Mouse (Mus musculus) CH12.LX (cell line): ENCODE results near the gene 9530053A07Rik. TPM values are rescaled to one million over a fixed set of nuclear protein-coding genes. Genes with fewer than 3 reads are reported as not detected.

ENCODE experiments used
- DNase-seq: peaks from one replicate; pipeline ENCODE4 v3.0.0-alpha.2; 2013; ENCODE audit errors: extremely low read depth
- H3K27ac ChIP-seq: 2 replicates; pipeline ENCODE4 v1.5.1; 2012; ENCODE audit warnings: low read depth, mild to moderate bottlenecking, control low read depth, moderate library complexity; ENCODE audit not compliant: insufficient read depth
- H3K27me3 ChIP-seq: replicated peaks from 2 replicates; pipeline ENCODE3; 2012; ENCODE audit warnings: inconsistent platforms
- H3K36me3 ChIP-seq, 2 experiments: replicated peaks in 1 of 2; 2 replicates each; pipeline versions ENCODE3 to v1.6.1; 2012; ENCODE audit warnings: inconsistent platforms in 1 of 2, low read length in 1 of 2, mild to moderate bottlenecking in 1 of 2, mixed read lengths in 1 of 2, moderate library complexity in 1 of 2; ENCODE audit not compliant: control insufficient read depth in 1 of 2, insufficient read depth in 1 of 2
- H3K4me1 ChIP-seq, 2 experiments: 2 replicates each; pipeline ENCODE4 v1.6.1; 2012; ENCODE audit warnings: inconsistent platforms in 1 of 2, moderate library complexity in 1 of 2; ENCODE audit not compliant: insufficient read depth in 2 of 2, control insufficient read depth in 1 of 2
- H3K4me2 ChIP-seq: 2 replicates; pipeline ENCODE4 v1.6.1; 2012; ENCODE audit warnings: low read depth, mild to moderate bottlenecking, control low read depth; ENCODE audit not compliant: poor library complexity, insufficient read depth, severe bottlenecking
- H3K4me3 ChIP-seq, 3 experiments: fragments of 150-350 bp in 1 of 3; sonication (generic) in 1 of 3; replicated peaks in 1 of 3; 2 replicates each; pipeline versions ENCODE3 to v1.5.1; 2011 to 2012; ENCODE audit warnings: low read depth in 2 of 3, low read length in 2 of 3, mild to moderate bottlenecking in 2 of 3, moderate library complexity in 2 of 3, control low read depth in 1 of 3, improper control_type of control experiment in 1 of 3, inconsistent platforms in 1 of 3, mixed read lengths in 1 of 3; ENCODE audit not compliant: poor library complexity in 1 of 3
- H3K79me2 ChIP-seq: replicated peaks from 2 replicates; pipeline ENCODE4 v1.6.1; 2012; ENCODE audit warnings: mild to moderate bottlenecking, moderate library complexity; ENCODE audit not compliant: control insufficient read depth, poor library complexity, insufficient read depth, severe bottlenecking; ENCODE audit errors: extremely low read depth
- H3K9ac ChIP-seq: 2 replicates; pipeline ENCODE4 v1.6.1; 2012; ENCODE audit warnings: low read depth, mild to moderate bottlenecking, control low read depth, moderate library complexity; ENCODE audit not compliant: insufficient read depth
- H3K9me3 ChIP-seq: replicated peaks from 2 replicates; pipeline ENCODE3; 2012; ENCODE audit warnings: low read length, inconsistent platforms, mixed read lengths
- BHLHE40 ChIP-seq: IDR thresholded peaks from 2 replicates; pipeline ENCODE4 v1.6.1; 2011; ENCODE audit warnings: mild to moderate bottlenecking, low read depth, low read length, improper control_type of control experiment
- CHD2 ChIP-seq: IDR thresholded peaks from 2 replicates; pipeline ENCODE4 v1.6.1; 2011; ENCODE audit warnings: low read length, improper control_type of control experiment
- CTCF ChIP-seq, 2 experiments: IDR thresholded peaks in 1 of 2; conservative IDR thresholded peaks in 1 of 2; 2 replicates each; pipeline ENCODE4 v1.5.1; 2011 to 2012; ENCODE audit warnings: low read depth in 2 of 2, low read length in 2 of 2, improper control_type of control experiment in 1 of 2, inconsistent platforms in 1 of 2, mild to moderate bottlenecking in 1 of 2, moderate library complexity in 1 of 2
- EP300 ChIP-seq: IDR thresholded peaks from 2 replicates; pipeline ENCODE4 v1.6.1; 2011; ENCODE audit warnings: low read length, improper control_type of control experiment
- GABPA ChIP-seq: IDR thresholded peaks from 2 replicates; pipeline ENCODE4 v1.6.1; 2012; ENCODE audit warnings: low read depth, low read length, improper control_type of control experiment, inconsistent platforms; ENCODE audit not compliant: insufficient replicate concordance
- HCFC1 ChIP-seq: IDR thresholded peaks from 2 replicates; pipeline ENCODE4 v1.6.1; 2012; ENCODE audit warnings: low read depth, mild to moderate bottlenecking, inconsistent platforms, low read length, improper control_type of control experiment
- JUND ChIP-seq: conservative IDR thresholded peaks from 2 replicates; pipeline ENCODE4 v1.6.1; 2011; ENCODE audit warnings: low read depth, low read length, improper control_type of control experiment
- KAT2A ChIP-seq: IDR thresholded peaks from 2 replicates; pipeline ENCODE4 v1.6.1; 2012; ENCODE audit warnings: low read length, improper control_type of control experiment, inconsistent platforms; ENCODE audit not compliant: insufficient replicate concordance
- MAFK ChIP-seq: IDR thresholded peaks from 2 replicates; pipeline ENCODE4 v1.6.1; 2011; ENCODE audit warnings: low read length, improper control_type of control experiment; ENCODE audit not compliant: insufficient replicate concordance
- NELFE ChIP-seq: IDR thresholded peaks from 2 replicates; pipeline ENCODE4 v1.6.1; 2011; ENCODE audit warnings: low read depth, low read length, improper control_type of control experiment
- POLR2A ChIP-seq: IDR thresholded peaks from 2 replicates; pipeline ENCODE4 v1.6.1; 2011; ENCODE audit warnings: low read depth, mild to moderate bottlenecking, improper control_type of control experiment, low read length
- POLR2AphosphoS2 ChIP-seq: IDR thresholded peaks from 2 replicates; pipeline ENCODE4 v1.6.1; 2011; ENCODE audit warnings: low read depth, low read length, improper control_type of control experiment
- RAD21 ChIP-seq: IDR thresholded peaks from 2 replicates; pipeline ENCODE4 v1.6.1; 2011; ENCODE audit warnings: low read depth, mild to moderate bottlenecking, low read length, improper control_type of control experiment, moderate library complexity
- RCOR1 ChIP-seq: conservative IDR thresholded peaks from 2 replicates; pipeline ENCODE4 v1.6.1; 2012; ENCODE audit warnings: low read depth, mild to moderate bottlenecking, inconsistent platforms, low read length, improper control_type of control experiment
- SIN3A ChIP-seq: IDR thresholded peaks from 2 replicates; pipeline ENCODE4 v1.6.1; 2012; ENCODE audit warnings: low read length, improper control_type of control experiment, inconsistent platforms
- SMC3 ChIP-seq: IDR thresholded peaks from 2 replicates; pipeline ENCODE4 v1.6.1; 2011; ENCODE audit warnings: low read depth, low read length, improper control_type of control experiment
- TBP ChIP-seq: conservative IDR thresholded peaks from 2 replicates; pipeline ENCODE4 v1.6.1; 2011; ENCODE audit warnings: low read depth, low read length, improper control_type of control experiment
- TCF12 ChIP-seq: IDR thresholded peaks from 2 replicates; pipeline ENCODE4 v1.6.1; 2014; ENCODE audit warnings: low read depth, mild to moderate bottlenecking, inconsistent platforms, low read length, improper control_type of control experiment
- USF1 ChIP-seq: IDR thresholded peaks from 2 replicates; pipeline ENCODE4 v1.6.1; 2014; ENCODE audit warnings: low read depth, mild to moderate bottlenecking, inconsistent platforms, low read length, improper control_type of control experiment
- USF2 ChIP-seq: conservative IDR thresholded peaks from 2 replicates; pipeline ENCODE4 v1.6.1; 2011; ENCODE audit warnings: low read depth, low read length, improper control_type of control experiment
- ZC3H11A ChIP-seq: IDR thresholded peaks from 2 replicates; pipeline ENCODE4 v1.6.1; 2012; ENCODE audit warnings: low read depth, mild to moderate bottlenecking, inconsistent platforms, low read length, improper control_type of control experiment
- dilution Hi-C: fragments of 300-500 bp; cut with MboI; formaldehyde crosslinking; loops from 2 replicates; pipeline ENCODE4 v1.14.3; 2020; ENCODE audit warnings: low sequenced_read_pairs; ENCODE audit not compliant: extremely low pct_unique_long_range_greater_than_20kb, extremely low pct_ligation_motif_present
- in situ Hi-C: fragments of 300-500 bp; cut with MboI; formaldehyde crosslinking; loops from 3 replicates; pipeline ENCODE4 v1.14.3; 2019; ENCODE audit warnings: low sequenced_read_pairs, low pct_ligation_motif_present, low pct_unique_long_range_greater_than_20kb, mixed read lengths
- polyA plus RNA-seq: library from polyadenylated mRNA; unstranded; fragments of >175 nt; gene quantifications from 2 replicates; pipeline ENCODE4 v1.2.1, GENCODE M21; 2012; ENCODE audit warnings: low read depth; ENCODE audit not compliant: insufficient read length
- total RNA-seq, 2 experiments: library from RNA; depleted of rRNA; stranded (reverse); fragments of 300-350 nt in 1 of 2; fragments of >200 nt in 1 of 2; gene quantifications; 2 replicates each; pipeline ENCODE4 v1.2.3; 2012 to 2014

Gene 9530053A07Rik
- total and polyA plus RNA-seq, 3 experiments: 0.03 to 0.64 (median 0.05) TPM

GRCm38 (mm10) chr7:28106241-28106640, 23.0 kb upstream of the 9530053A07Rik start:
- no peaks in the 10 kb centered on the region for H3K36me3 ChIP-seq
- dilution Hi-C loops: no loop called here

GRCm38 (mm10) chr7:28114648-28115047, 14.6 kb upstream of the 9530053A07Rik start:
- Histone ChIP-seq H3K4me3 (no peak overlapping the region), H3K79me2 (no peaks in the 10 kb centered on the region), H3K4me2 (no peak overlapping the region), H3K36me3 (no peaks in the 10 kb centered on the region), H3K9me3 (no peaks in the 10 kb centered on the region), H3K27me3 (peaks cover 56% of the 10 kb centered on the region), H3K9ac (no peak overlapping the region), H3K4me1 (peaks cover 0 to 5% of the 10 kb centered on the region in 2 experiments; a peak in 1 of 4 replicates), H3K27ac (no peak overlapping the region)
- TF ChIP-seq TBP (no peak), MAFK (peak; percentile 61)
- DNase-seq: no peak
- dilution Hi-C loops: no loop called here
- in situ Hi-C loops: no loop called here

More at GRCm38 (mm10) chr7:28106241-28106640, 23.0 kb upstream of the 9530053A07Rik start:
- Histone ChIP-seq H3K27ac (no peak overlapping the region), H3K27me3 (peaks cover 48% of the 10 kb centered on the region), H3K79me2 (no peaks in the 10 kb centered on the region), H3K9me3 (no peaks in the 10 kb centered on the region), H3K4me2 (no peak overlapping the region), H3K9ac (no peak overlapping the region)
- TF ChIP-seq NELFE (no peak), JUND (no peak), USF2 (no peak), SMC3 (no peak), GABPA (no peak), HCFC1 (no peak), CHD2 (no peak), SIN3A (no peak), POLR2AphosphoS2 (no peak)
- TF ChIP-seq, all 38 proteins: peak for 0
- DNase-seq: no peak
- in situ Hi-C loops: no loop called here
- Histone ChIP-seq H3K4me3 (no peak overlapping the region), H3K4me1 (no peaks in the 10 kb centered on the region)

GRCm38 (mm10) chr7:28137613-28138012, 8.3 kb downstream of the 9530053A07Rik start:
- TF ChIP-seq CTCF (conservative IDR thresholded peaks at IDR 0.05 in 1 of 2, IDR thresholded peaks at IDR 0.05 in 1 of 2; ENCODE audit: low read depth in 2 of 2, low read length in 2 of 2): peak; percentile 27 to 74; a peak in 2 of 4 replicates
- no peak for TF ChIP-seq USF1
- no peak for TF ChIP-seq POLR2A
- no peak for TF ChIP-seq EP300
- TF ChIP-seq RAD21: peak; percentile 59
- TF ChIP-seq RCOR1: no peak
- TF ChIP-seq ZC3H11A: no peak
- no peak for TF ChIP-seq MAFK
- no peak for TF ChIP-seq BHLHE40
- TF ChIP-seq NELFE: no peak
- peak; percentile 66 for TF ChIP-seq SMC3
- TF ChIP-seq KAT2A: no peak
- TF ChIP-seq TCF12: no peak
- TF ChIP-seq, all 38 proteins: peak for 3
- H3K9ac ChIP-seq: no peak overlapping the region
- peaks cover 79% of the 10 kb centered on the region for H3K27me3 ChIP-seq
- dilution Hi-C loops: no loop called here
- no peaks in the 10 kb centered on the region for H3K4me1 ChIP-seq
- H3K9me3 ChIP-seq: peaks cover 2% of the 10 kb centered on the region
- H3K79me2 ChIP-seq: no peaks in the 10 kb centered on the region
- H3K4me2 ChIP-seq: no peak overlapping the region
- H3K4me3 ChIP-seq: no peak overlapping the region
- no peaks in the 10 kb centered on the region for H3K36me3 ChIP-seq
- no peak overlapping the region for H3K27ac ChIP-seq
- peak; percentile 39 for DNase-seq
- in situ Hi-C loops: no loop called here
